Mouse (Mus musculus) left cerebral cortex, adult 2 months (tissue): ENCODE data around the gene Slc11a1. TPM values are rescaled to one million over a fixed set of nuclear protein-coding genes. Genes with fewer than 3 reads are reported as not detected.
A peak's percentile ranks its signal among the peaks of the same experiment; 100 is the strongest.

Experiments
- DNase-seq, 2 experiments: peaks; one replicate each; pipeline ENCODE4 v3.0.0; 2021 to 2022; ENCODE audit warnings: low spot score in 2 of 2, mixed read lengths in 1 of 2; ENCODE audit errors: extremely low spot score in 1 of 2
- H3K27ac ChIP-seq: fragments of 200-600 bp; 2 replicates; pipeline ENCODE4 v1.8.1; 2022
- H3K4me3 ChIP-seq: fragments of 200-600 bp; 2 replicates; pipeline ENCODE4 v1.8.1; 2022
- CTCF ChIP-seq: fragments of 200-600 bp; IDR thresholded peaks from 2 replicates; pipeline ENCODE4 v1.8.1; 2022; ENCODE audit warnings: antibody characterized with exemption, mild to moderate bottlenecking, moderate library complexity
- intact Hi-C: fragments of 180-260 bp; cut with DNase I; formaldehyde crosslinking; loops from one replicate; pipeline ENCODE4 v1.15.1; 2025
- total RNA-seq, 2 experiments: library from RNA; stranded (reverse); gene quantifications; 2 replicates each; pipeline ENCODE4 v1.2.3; 2021

Slc11a1 gene
- total RNA-seq, 2 experiments from 2014 or later, result 5.0 to 5.4 TPM

DNA sequence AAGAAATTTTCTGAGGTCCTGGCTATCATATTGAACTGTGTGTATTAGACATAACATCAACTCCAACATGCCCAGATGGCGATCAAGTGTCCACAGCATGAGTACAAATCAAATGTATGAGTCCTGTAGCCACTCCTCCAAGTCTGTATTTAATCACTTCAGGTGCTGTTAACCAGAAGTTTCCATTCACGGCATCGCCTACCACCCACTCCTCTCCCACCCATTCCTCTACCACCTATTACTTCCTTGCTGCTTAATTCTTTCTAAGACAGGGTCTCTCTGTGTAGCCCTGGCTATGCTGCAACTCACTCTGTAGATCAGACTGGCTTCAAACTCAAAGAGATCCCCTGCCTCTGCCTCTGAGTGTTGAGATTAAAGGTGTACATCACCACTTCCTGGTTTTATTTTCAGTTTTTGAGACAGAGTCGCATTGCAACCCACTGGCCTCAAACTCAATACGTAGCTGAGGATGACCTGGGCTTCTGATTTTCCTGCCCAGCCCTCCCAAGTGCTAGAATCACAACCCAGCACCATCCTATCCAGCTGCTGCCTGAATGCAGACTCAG lies 15.0 kb upstream of the Slc11a1 start:
- H3K27ac ChIP-seq, result no peak overlapping the region
- no peak for TF ChIP-seq CTCF
- no peak overlapping the region for H3K4me3 ChIP-seq
- intact Hi-C loops, result loop anchor here (5.0 kb wide), 2 partner anchors 73 to 153 kb away; no protein-coding TSS in a partner anchor
- no peak for DNase-seq

- peak; percentile 89 for TF ChIP-seq CTCF
- Histone ChIP-seq H3K27ac (peak within 1 kb of the TSS; percentile 37; the same call in 1 of the 2 replicates), H3K4me3 (peak within 1 kb of the TSS; percentile 6; the same call in 1 of the 2 replicates)
- intact Hi-C loops, result loop anchor here (1.0 to 5.0 kb wide), 3 partner anchors 49 to 155 kb away; no protein-coding TSS in a partner anchor
- DNase-seq, result peak; percentile 61 to 67
These were observed 13.2 kb upstream of the Slc11a1 start, which contains the start of gene Catip for GRCm38 (mm10) chr1:74361812-74362211. Gene Catip, plus strand, starts transcription at chr1:74362108.

GRCm38 (mm10) chr1:74362325-74363229 lies 12.4 kb upstream of the Slc11a1 start:
- DNase-seq, result no peak
- Histone ChIP-seq H3K4me3 (peak overlapping the region; percentile 6; the same call in 1 of the 2 replicates), H3K27ac (peak overlapping the region; percentile 44; the same call in 1 of the 2 replicates)
- intact Hi-C loops, result loop anchor here (5.0 kb wide), 2 partner anchors 75 to 155 kb away; no protein-coding TSS in a partner anchor
- no peak for TF ChIP-seq CTCF

- no peak for DNase-seq
- intact Hi-C loops, result loop anchor here (5.0 kb wide), 2 partner anchors 76 to 156 kb away; no protein-coding TSS in a partner anchor
- no peak overlapping the region for H3K4me3 ChIP-seq
- TF ChIP-seq CTCF, result no peak
- peak overlapping the region; percentile 44; the same call in 1 of the 2 replicates for H3K27ac ChIP-seq
These were observed 11.6 kb upstream of the Slc11a1 start for GRCm38 (mm10) chr1:74363437-74363836.

DNA sequence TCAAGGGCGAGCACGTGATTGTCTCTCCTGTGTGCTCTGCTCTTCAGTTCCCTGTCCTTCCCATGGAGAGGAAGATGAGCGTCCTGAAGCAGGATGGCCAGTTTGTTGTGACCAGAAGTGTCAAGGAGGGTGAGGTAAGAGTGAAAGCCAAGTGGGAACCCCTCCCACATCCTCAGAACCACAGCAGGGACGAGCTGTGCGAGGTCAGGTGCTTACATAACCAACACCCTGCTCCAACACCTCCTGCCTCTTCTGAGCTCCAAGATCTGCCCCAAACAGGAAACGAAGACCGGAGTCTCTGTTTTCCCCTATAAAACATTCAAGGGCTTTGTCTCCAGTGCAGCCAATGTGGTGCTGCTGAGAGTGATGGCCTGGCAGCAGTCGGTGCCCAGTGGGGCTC lies 10.7 kb upstream of the Slc11a1 start:
- Histone ChIP-seq H3K27ac (no peak overlapping the region; the same call in 1 of the 2 replicates), H3K4me3 (no peak overlapping the region)
- intact Hi-C loops, result loop anchor here (5.0 kb wide), 2 partner anchors 77 to 157 kb away; no protein-coding TSS in a partner anchor
- no peak for DNase-seq
- no peak for TF ChIP-seq CTCF

DNA sequence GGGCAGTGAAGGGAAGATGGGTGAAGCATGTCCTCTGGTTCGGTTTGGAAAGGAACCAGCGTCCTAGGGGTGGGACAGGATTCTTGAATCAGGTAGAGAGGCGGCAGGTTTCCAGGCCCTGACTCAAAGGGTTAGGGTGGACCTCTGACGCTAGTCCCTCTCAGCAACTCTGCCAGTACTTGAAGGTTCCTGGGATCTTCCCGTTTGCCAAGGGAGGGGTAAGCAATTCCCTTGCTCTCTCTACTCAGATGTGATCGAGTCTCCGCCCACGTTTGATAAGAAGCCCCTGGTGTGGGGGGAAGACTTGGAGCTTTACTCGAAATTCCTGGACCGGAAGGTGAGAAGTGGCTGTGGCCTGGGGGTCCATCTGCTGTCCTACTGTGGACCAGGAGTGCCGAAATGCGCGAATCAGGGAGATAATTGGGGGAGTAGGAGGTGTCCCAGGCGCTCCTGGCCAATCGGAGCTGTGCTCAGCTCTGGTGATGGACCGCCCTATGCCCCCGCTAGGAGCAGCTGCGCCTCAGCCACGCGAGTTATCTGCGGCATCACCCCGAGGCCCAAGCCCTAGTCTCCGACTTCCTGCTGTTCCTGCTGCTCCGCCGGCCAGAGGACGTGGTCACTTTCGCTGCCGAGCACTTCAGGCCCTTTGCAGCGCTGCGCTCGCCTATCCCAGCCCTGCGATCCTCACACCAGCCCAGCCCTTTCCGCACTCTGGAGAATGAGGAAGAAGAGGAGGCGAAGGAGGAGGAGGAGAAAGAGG lies 6.9 kb upstream of the Slc11a1 start:
- Histone ChIP-seq H3K4me3 (peak overlapping the region; percentile 29), H3K27ac (peak overlapping the region; percentile 47; the same call in 1 of the 2 replicates)
- no peak; the same call in 1 of the 2 replicates for TF ChIP-seq CTCF
- DNase-seq, result peak; percentile 26 to 30
- intact Hi-C loops, result no loop called here

- Histone ChIP-seq H3K4me3 (no peak overlapping the region), H3K27ac (no peak overlapping the region)
- intact Hi-C loops, result no loop called here
- no peak for TF ChIP-seq CTCF
- DNase-seq, result no peak
These were observed 5.0 kb upstream of the Slc11a1 start for GRCm38 (mm10) chr1:74370040-74370439.

DNA sequence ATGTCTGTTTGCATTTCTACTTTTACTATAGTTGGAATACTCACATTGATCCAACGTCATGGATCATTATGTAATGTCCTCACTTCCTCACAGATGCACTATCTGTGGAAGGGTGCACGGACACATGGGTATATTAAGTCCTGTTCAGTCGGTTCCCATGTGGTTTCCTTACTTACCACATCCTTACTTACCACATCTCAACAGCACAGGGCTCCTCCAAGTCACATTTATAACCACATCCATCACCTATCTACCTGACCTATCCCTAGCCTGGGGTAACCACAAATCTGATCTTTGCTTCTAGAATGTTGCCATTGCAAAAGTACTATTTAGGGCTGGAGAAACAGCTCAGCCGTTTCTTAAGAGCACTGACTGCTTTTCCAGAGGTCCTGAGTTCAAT lies 1.6 kb upstream of the Slc11a1 start:
- DNase-seq, result no peak
- TF ChIP-seq CTCF, result no peak
- intact Hi-C loops, result no loop called here
- Histone ChIP-seq H3K4me3 (no peak overlapping the region), H3K27ac (no peak overlapping the region)

DNA sequence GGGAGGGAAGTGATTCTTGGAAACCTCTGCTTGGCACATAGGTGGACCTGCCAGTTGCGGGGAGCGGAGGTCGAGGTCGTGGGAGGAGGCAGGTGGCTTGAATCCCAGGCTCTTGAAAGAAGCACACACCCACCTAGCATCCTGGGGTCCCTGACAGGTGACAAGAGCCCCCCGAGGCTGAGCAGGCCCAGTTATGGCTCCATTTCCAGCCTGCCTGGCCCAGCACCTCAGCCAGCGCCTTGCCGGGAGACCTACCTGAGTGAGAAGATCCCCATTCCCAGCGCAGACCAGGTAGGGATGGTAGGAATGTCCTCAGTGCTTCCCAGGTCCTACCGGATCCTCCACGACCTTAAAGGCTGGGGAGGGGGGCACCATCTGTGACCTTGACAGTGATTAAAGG lies 566 bp downstream of the Slc11a1 start:
- Histone ChIP-seq H3K4me3 (no peak overlapping the region), H3K27ac (no peak overlapping the region)
- intact Hi-C loops, result no loop called here
- no peak for TF ChIP-seq CTCF
- no peak for DNase-seq

GRCm38 (mm10) chr1:74376396-74376795 lies 1.4 kb downstream of the Slc11a1 start:
- no peak for TF ChIP-seq CTCF
- no peak overlapping the region; the same call in 1 of the 2 replicates for H3K27ac ChIP-seq
- no peak for DNase-seq
- no peak overlapping the region for H3K4me3 ChIP-seq
- intact Hi-C loops, result no loop called here

- Histone ChIP-seq H3K27ac (no peak overlapping the region), H3K4me3 (no peak overlapping the region)
- no peak for DNase-seq
- intact Hi-C loops, result no loop called here
- TF ChIP-seq CTCF, result no peak
These were observed 4.1 kb downstream of the Slc11a1 start for GRCm38 (mm10) chr1:74379058-74379504.
